Mouse (Mus musculus): ENCODE measurements at regions not wholly inside any gene's neighbourhood (a gene's known extent, or its start where the extent isn't known, plus 50 kb on each side); places are given as distances from the start of the nearest gene placed in this dataset.

DNA sequence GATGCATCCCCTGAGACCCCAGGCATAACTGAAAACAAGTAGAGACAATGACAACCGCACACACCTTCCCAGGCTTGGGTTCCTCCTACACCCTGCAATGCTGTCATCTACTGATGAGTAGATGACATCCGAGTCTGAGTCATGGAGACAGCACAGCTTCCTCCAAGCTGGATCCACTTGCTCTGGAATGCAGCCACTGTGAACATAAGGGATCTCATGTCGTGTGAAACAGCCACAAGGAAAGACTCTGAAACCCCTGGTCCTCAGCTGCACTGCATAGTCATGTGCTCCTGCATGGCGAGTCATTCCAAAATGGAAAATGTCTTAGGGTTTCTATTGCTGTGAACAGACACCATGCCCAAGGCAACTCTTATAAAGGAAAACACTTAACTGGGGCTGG, 305.2 kb upstream of the Zfp64 start:
- Histone ChIP-seq H3K9me3 (replicated peaks; ENCODE audit: low read length) (peaks cover 80% of the 10 kb centered on the region), H3K79me2 (replicated peaks; ENCODE audit: control insufficient read depth, extremely low read depth, insufficient read depth, poor library complexity, severe bottlenecking) (no peaks in the 10 kb centered on the region), H3K27me3 (replicated peaks) (no peaks in the 10 kb centered on the region), H3K36me3 (replicated peaks in 1 of 2; ENCODE audit: control insufficient read depth in 1 of 2, insufficient read depth in 1 of 2, low read length in 1 of 2) (no peaks in the 10 kb centered on the region), H3K4me1 (ENCODE audit: control insufficient read depth in 1 of 2, insufficient read depth in 2 of 2) (no peaks in the 10 kb centered on the region), H3K27ac (ENCODE audit: insufficient read depth, low read depth) (no peak overlapping the region), H3K4me3 (replicated peaks in 1 of 3; ENCODE audit: low read depth in 2 of 3, low read length in 2 of 3, poor library complexity in 1 of 3) (no peak overlapping the region), H3K9ac (ENCODE audit: insufficient read depth, low read depth) (no peak overlapping the region), H3K4me2 (ENCODE audit: insufficient read depth, low read depth, poor library complexity, severe bottlenecking) (no peak overlapping the region)
- in situ Hi-C loops (cut with MboI; ENCODE audit: low pct_ligation_motif_present, low pct_unique_long_range_greater_than_20kb, low sequenced_read_pairs) (no loop called here), dilution Hi-C loops (cut with MboI; ENCODE audit: extremely low pct_ligation_motif_present, extremely low pct_unique_long_range_greater_than_20kb, low sequenced_read_pairs) (no loop called here)
- DNase-seq (ENCODE audit: extremely low read depth): no peak
- TF ChIP-seq RAD21 (IDR thresholded peaks at IDR 0.05; ENCODE audit: low read depth, low read length) (no peak), POLR2AphosphoS2 (IDR thresholded peaks at IDR 0.05; ENCODE audit: low read depth, low read length) (no peak), MYC (IDR thresholded peaks at IDR 0.05; ENCODE audit: low read depth, low read length) (no peak), ZMIZ1 (IDR thresholded peaks at IDR 0.05; ENCODE audit: low read depth, low read length) (no peak), CHD1 (IDR thresholded peaks at IDR 0.05; ENCODE audit: low read depth, low read length) (no peak), SIN3A (IDR thresholded peaks at IDR 0.05; ENCODE audit: low read length) (no peak), ZKSCAN1 (IDR thresholded peaks at IDR 0.05; ENCODE audit: borderline replicate concordance, low read depth, low read length) (no peak), NRF1 (IDR thresholded peaks at IDR 0.05; ENCODE audit: low read depth, low read length) (no peak), ZC3H11A (IDR thresholded peaks at IDR 0.05; ENCODE audit: low read depth, low read length) (no peak), HCFC1 (IDR thresholded peaks at IDR 0.05; ENCODE audit: low read depth, low read length) (no peak), ELF1 (IDR thresholded peaks at IDR 0.05; ENCODE audit: low read depth, low read length) (no peak), RCOR1 (conservative IDR thresholded peaks at IDR 0.05; ENCODE audit: low read depth, low read length) (no peak), MXI1 (IDR thresholded peaks at IDR 0.05; ENCODE audit: low read depth, low read length) (no peak), IRF4 (IDR thresholded peaks at IDR 0.05; ENCODE audit: low read depth, low read length) (no peak), SMC3 (IDR thresholded peaks at IDR 0.05; ENCODE audit: low read depth, low read length) (no peak), UBTF (IDR thresholded peaks at IDR 0.05; ENCODE audit: low read depth, low read length) (no peak), PAX5 (IDR thresholded peaks at IDR 0.05; ENCODE audit: low read length) (no peak), EP300 (IDR thresholded peaks at IDR 0.05; ENCODE audit: low read length) (no peak), ETS1 (conservative IDR thresholded peaks at IDR 0.05; ENCODE audit: low read depth, low read length) (no peak)

DNA sequence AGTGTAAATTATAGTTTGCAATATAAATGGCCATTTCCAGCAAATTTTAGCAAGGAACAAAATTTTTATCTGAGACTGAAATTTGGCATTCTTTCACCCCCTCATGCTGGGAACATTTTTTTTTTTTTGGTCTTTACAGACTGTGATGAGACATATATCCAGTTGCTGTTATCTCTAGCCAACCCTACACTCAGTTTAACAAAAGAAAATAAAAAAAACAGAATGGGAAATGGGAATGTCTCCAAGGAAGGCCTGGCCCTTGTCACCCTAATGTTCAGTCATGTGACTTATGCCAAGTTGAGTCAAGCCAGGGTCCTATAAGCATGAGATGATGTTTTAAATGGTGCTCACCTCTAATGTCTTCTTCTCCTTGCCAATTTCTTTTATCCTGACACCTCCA, 289.2 kb upstream of the Zfp64 start:
- no peak overlapping the region for H3K4me2 ChIP-seq (ENCODE audit: insufficient read depth, low read depth, poor library complexity, severe bottlenecking)
- H3K9ac ChIP-seq (ENCODE audit: insufficient read depth, low read depth): no peak overlapping the region
- peaks cover 79% of the 10 kb centered on the region for H3K9me3 ChIP-seq (replicated peaks; ENCODE audit: low read length)
- in situ Hi-C loops (cut with MboI; ENCODE audit: low pct_ligation_motif_present, low pct_unique_long_range_greater_than_20kb, low sequenced_read_pairs): no loop called here
- H3K27me3 ChIP-seq (replicated peaks): no peaks in the 10 kb centered on the region
- no peak for DNase-seq (ENCODE audit: extremely low read depth)
- H3K4me1 ChIP-seq (ENCODE audit: control insufficient read depth in 1 of 2, insufficient read depth in 2 of 2): no peaks in the 10 kb centered on the region
- H3K4me3 ChIP-seq (replicated peaks in 1 of 3; ENCODE audit: low read depth in 2 of 3, low read length in 2 of 3, poor library complexity in 1 of 3): no peak overlapping the region
- dilution Hi-C loops (cut with MboI; ENCODE audit: extremely low pct_ligation_motif_present, extremely low pct_unique_long_range_greater_than_20kb, low sequenced_read_pairs): no loop called here
- no peaks in the 10 kb centered on the region for H3K36me3 ChIP-seq (replicated peaks in 1 of 2; ENCODE audit: control insufficient read depth in 1 of 2, insufficient read depth in 1 of 2, low read length in 1 of 2)
- H3K79me2 ChIP-seq (replicated peaks; ENCODE audit: control insufficient read depth, extremely low read depth, insufficient read depth, poor library complexity, severe bottlenecking): no peaks in the 10 kb centered on the region
- no peak overlapping the region for H3K27ac ChIP-seq (ENCODE audit: insufficient read depth, low read depth)
- no peak for TF ChIP-seq IRF4 (IDR thresholded peaks at IDR 0.05; ENCODE audit: low read depth, low read length)
- no peak for TF ChIP-seq MXI1 (IDR thresholded peaks at IDR 0.05; ENCODE audit: low read depth, low read length)
- TF ChIP-seq ZKSCAN1 (IDR thresholded peaks at IDR 0.05; ENCODE audit: borderline replicate concordance, low read depth, low read length): no peak
- TF ChIP-seq ZMIZ1 (IDR thresholded peaks at IDR 0.05; ENCODE audit: low read depth, low read length): no peak
- TF ChIP-seq CHD1 (IDR thresholded peaks at IDR 0.05; ENCODE audit: low read depth, low read length): no peak
- no peak for TF ChIP-seq MEF2A (IDR thresholded peaks at IDR 0.05; ENCODE audit: borderline replicate concordance, low read depth, low read length)
- TF ChIP-seq POLR2A (IDR thresholded peaks at IDR 0.05; ENCODE audit: low read depth, low read length): no peak
- TF ChIP-seq JUN (IDR thresholded peaks at IDR 0.05; ENCODE audit: insufficient read depth, low read depth, low read length): no peak
- no peak for TF ChIP-seq MAFK (IDR thresholded peaks at IDR 0.05; ENCODE audit: insufficient replicate concordance, low read length)
- TF ChIP-seq ZC3H11A (IDR thresholded peaks at IDR 0.05; ENCODE audit: low read depth, low read length): no peak
- no peak for TF ChIP-seq POLR2AphosphoS2 (IDR thresholded peaks at IDR 0.05; ENCODE audit: low read depth, low read length)
- no peak for TF ChIP-seq KAT2A (IDR thresholded peaks at IDR 0.05; ENCODE audit: insufficient replicate concordance, low read length)
- TF ChIP-seq HCFC1 (IDR thresholded peaks at IDR 0.05; ENCODE audit: low read depth, low read length): no peak
- TF ChIP-seq EP300 (IDR thresholded peaks at IDR 0.05; ENCODE audit: low read length): no peak
- TF ChIP-seq ZNF384 (IDR thresholded peaks at IDR 0.05; ENCODE audit: low read depth, low read length): no peak
- TF ChIP-seq RAD21 (IDR thresholded peaks at IDR 0.05; ENCODE audit: low read depth, low read length): no peak
- TF ChIP-seq CHD2 (IDR thresholded peaks at IDR 0.05; ENCODE audit: low read length): no peak

Measured in CH12.LX (cell line).